Comparison of ENCODE assay signal across 10 mouse cellular contexts in genomic region chr11:16532877-16533276, GRCm38 (mm10). TPM values are rescaled to one million over a fixed set of nuclear protein-coding genes. Genes with fewer than 3 reads are reported as not detected.
DNase-seq lines count a peak whose midpoint lies in the region; ATAC-seq and TF ChIP-seq lines count a peak whose summit lies in the region.
"Had no signal": no experiment of that assay in that cellular context is flagged by ENCODE, and none has a peak within 500 bp of the region (broad histone marks: within the 10 kb centered on the region; RNA-seq: fewer than 3 reads in every experiment).

No protein-coding gene starts in this region.

- TF ChIP-seq CTCF in gastrocnemius, adult 2 months (IDR thresholded peaks at IDR 0.05), result peak; percentile 36

- intact Hi-C loops in gastrocnemius, adult 2 months (cut with DNase I), result no loop called here
- intact Hi-C loops in heart, postnatal 25 days (cut with DNase I), result no loop called here

- no peak overlapping the region for H3K4me3 ChIP-seq in gastrocnemius, adult 2 months
- no peak overlapping the region for H3K4me3 ChIP-seq in midbrain, embryonic 14.5 days (replicated peaks; ENCODE audit: low read depth, low read length)
- no peak overlapping the region for H3K4me3 ChIP-seq in midbrain, embryonic 16.5 days (ENCODE audit: low read depth, low read length)
- no peak overlapping the region for H3K4me3 ChIP-seq in forebrain, embryonic 16.5 days (replicated peaks; ENCODE audit: low read length)
- H3K4me3 ChIP-seq: limb, embryonic 15.5 days had no signal

- no peak overlapping the region for H3K27ac ChIP-seq in gastrocnemius, adult 2 months
- H3K27ac ChIP-seq in midbrain, embryonic 14.5 days (replicated peaks; ENCODE audit: low read depth, low read length), result no peak overlapping the region
- H3K27ac ChIP-seq in midbrain, embryonic 16.5 days (ENCODE audit: low read length), result no peak overlapping the region
- no peak overlapping the region for H3K27ac ChIP-seq in forebrain, embryonic 16.5 days (ENCODE audit: low read length)
- H3K27ac ChIP-seq: limb, embryonic 15.5 days had no signal

- H3K9me3 ChIP-seq in midbrain, embryonic 14.5 days (ENCODE audit: control insufficient read depth, low read length), result no peaks in the 10 kb centered on the region
- H3K9me3 ChIP-seq in midbrain, embryonic 16.5 days (replicated peaks; ENCODE audit: control insufficient read depth, low read length, poor library complexity, severe bottlenecking), result no peaks in the 10 kb centered on the region
- no peaks in the 10 kb centered on the region for H3K9me3 ChIP-seq in forebrain, embryonic 16.5 days (ENCODE audit: control insufficient read depth, low read length)
- H3K9me3 ChIP-seq: limb, embryonic 15.5 days had no signal

- WGBS in midbrain, embryonic 14.5 days, result 30% methylated on average over 5 of the region's 5 CpGs
- 19% methylated on average over 5 of the region's 5 CpGs for WGBS in midbrain, embryonic 16.5 days
- 21% methylated on average over 5 of the region's 5 CpGs for WGBS in forebrain, embryonic 16.5 days

- H3K4me1 ChIP-seq in midbrain, embryonic 14.5 days (ENCODE audit: control insufficient read depth, insufficient read depth, low read length), result no peaks in the 10 kb centered on the region
- H3K4me1 ChIP-seq in midbrain, embryonic 16.5 days (ENCODE audit: control insufficient read depth, insufficient read depth, low read length), result no peaks in the 10 kb centered on the region
- peaks cover 6% of the 10 kb centered on the region; the same call in 1 of the 2 replicates for H3K4me1 ChIP-seq in forebrain, embryonic 16.5 days (replicated peaks; ENCODE audit: control insufficient read depth, insufficient read depth, low read length)
- H3K4me1 ChIP-seq: limb, embryonic 15.5 days had no signal

- no peak for ATAC-seq in midbrain, embryonic 14.5 days (ENCODE audit: low FRiP score, low TSS enrichment)
- no peak for ATAC-seq in midbrain, embryonic 16.5 days
- 0 out of 2 replicates have a peak, but pooled peaks have one; percentile 25 for ATAC-seq in forebrain, embryonic 16.5 days
- no peak for ATAC-seq in monocyte, adult 5-6 weeks (replicated peaks; ENCODE audit: insufficient number of reproducible peaks, low FRiP score, low TSS enrichment, poor library complexity, severe bottlenecking)
- ATAC-seq: inflammation-experienced regulatory T-cells, adult 6 months had no signal

- no peak overlapping the region for H3K9ac ChIP-seq in midbrain, embryonic 14.5 days (replicated peaks; ENCODE audit: low read length)
- H3K9ac ChIP-seq in midbrain, embryonic 16.5 days (ENCODE audit: low read depth, low read length), result no peak overlapping the region
- no peak overlapping the region for H3K9ac ChIP-seq in forebrain, embryonic 16.5 days (replicated peaks; ENCODE audit: low read depth, low read length)
- H3K9ac ChIP-seq: limb, embryonic 15.5 days had no signal

- no peaks in the 10 kb centered on the region for H3K27me3 ChIP-seq in midbrain, embryonic 14.5 days (ENCODE audit: control insufficient read depth, insufficient read depth, low read length)
- no peaks in the 10 kb centered on the region for H3K27me3 ChIP-seq in midbrain, embryonic 16.5 days (ENCODE audit: control insufficient read depth, insufficient read depth, low read depth, low read length)
- no peaks in the 10 kb centered on the region for H3K27me3 ChIP-seq in forebrain, embryonic 16.5 days (replicated peaks; ENCODE audit: control insufficient read depth, insufficient read depth, low read length)
- H3K27me3 ChIP-seq: limb, embryonic 15.5 days had no signal

- H3K4me2 ChIP-seq in midbrain, embryonic 14.5 days (ENCODE audit: low read length), result no peak overlapping the region
- H3K4me2 ChIP-seq in midbrain, embryonic 16.5 days (ENCODE audit: low read length), result no peak overlapping the region
- H3K4me2 ChIP-seq in forebrain, embryonic 16.5 days (ENCODE audit: low read length), result no peak overlapping the region
- H3K4me2 ChIP-seq: limb, embryonic 15.5 days had no signal

- no peaks in the 10 kb centered on the region for H3K36me3 ChIP-seq in midbrain, embryonic 14.5 days (ENCODE audit: control insufficient read depth, insufficient read depth, low read length)
- no peaks in the 10 kb centered on the region for H3K36me3 ChIP-seq in midbrain, embryonic 16.5 days (ENCODE audit: control insufficient read depth, insufficient read depth, low read length)
- H3K36me3 ChIP-seq in forebrain, embryonic 16.5 days (ENCODE audit: control insufficient read depth, insufficient read depth), result no peaks in the 10 kb centered on the region
- H3K36me3 ChIP-seq: limb, embryonic 15.5 days had no signal

- DNase-seq in gastrocnemius, adult 2 months, result no peak
- DNase-seq in gastrocnemius, adult 18-20 months (ENCODE audit: low spot score), result no peak
- peak; percentile 42 for DNase-seq in midbrain, embryonic 14.5 days
- peak; percentile 56 for DNase-seq in retina, embryonic 14.5 days (ENCODE audit: low spot score)
- no peak for DNase-seq in heart, postnatal 25 days (ENCODE audit: low spot score)

RNA-seq across cellular contexts. Expression of gene Sec61g, which starts 24.6 kb away (rescaled TPM):
- 1 to 10 TPM; 2.3 to 3.5 TPM for total RNA-seq in gastrocnemius, adult 2 months (2021)
- 1 to 10 TPM; 2.9 to 4.2 TPM for total RNA-seq in gastrocnemius, adult 18-20 months (2021)
- polyA plus RNA-seq in midbrain, embryonic 14.5 days (2014; fragmentation: Nextera tagmentation; extraction: Ambion mirVana), result 27.7 and 32.9 TPM in 2 replicates
- 22.4 and 32.1 TPM in 2 replicates for polyA plus RNA-seq in midbrain, embryonic 16.5 days (2015; fragmentation: Nextera tagmentation; extraction: Ambion mirVana)
- polyA plus RNA-seq in forebrain, embryonic 16.5 days (2015; fragmentation: Nextera tagmentation; extraction: Ambion mirVana), result 25.9 and 29.3 TPM in 2 replicates
- total RNA-seq in monocyte, adult 5-6 weeks (2017), result 26.0 to 62.3 TPM (median 41.2 TPM) in 3 replicates
- total RNA-seq in heart, postnatal 25 days (2021), result 1 to 10 TPM; 2.9 to 3.4 TPM

Comparison
In these comparisons a context has a peak if more than half of its experiments do, and no peak if none do; other contexts are left out.
1. DNase-seq: peak in midbrain, embryonic 14.5 days (single experiment) and retina, embryonic 14.5 days (single experiment); none in gastrocnemius, adult 2 months (single experiment), gastrocnemius, adult 18-20 months (single experiment) and heart, postnatal 25 days (single experiment).